Mouse (Mus musculus) hindbrain, embryonic 11.5 days (tissue): Measurements from ENCODE around the gene Obp2b. TPM values are rescaled to one million over a fixed set of nuclear protein-coding genes. Genes with fewer than 3 reads are reported as not detected.

Source experiments
- ATAC-seq: fragments of 200-750 bp; cut with Nextera tagmentation; 2 replicates; pipeline ENCODE4 v1.8.0; 2017; ENCODE audit warnings: mild to moderate bottlenecking, moderate TSS enrichment, moderate library complexity; ENCODE audit not compliant: low FRiP score
- DNase-seq: peaks from one replicate; pipeline ENCODE4 v3.0.0-alpha.2; 2015; ENCODE audit warnings: low spot score
- H3K27ac ChIP-seq: fragments of 300-500 bp; sonication (generic); 2 replicates; pipeline ENCODE4 v1.5.1; 2014; ENCODE audit warnings: mild to moderate bottlenecking, low read depth, low read length
- H3K27me3 ChIP-seq: fragments of 300-500 bp; sonication (generic); 2 replicates; pipeline ENCODE4 v1.6.1; 2014; ENCODE audit warnings: mild to moderate bottlenecking, low read length, moderate library complexity, mixed read lengths; ENCODE audit not compliant: control insufficient read depth, insufficient read depth
- H3K36me3 ChIP-seq: fragments of 300-500 bp; sonication (generic); 2 replicates; pipeline ENCODE4 v1.6.1; 2014; ENCODE audit warnings: mild to moderate bottlenecking, low read length, moderate library complexity, mixed read lengths; ENCODE audit not compliant: control insufficient read depth, insufficient read depth
- H3K4me1 ChIP-seq: fragments of 300-500 bp; sonication (generic); replicated peaks from 2 replicates; pipeline ENCODE4 v1.6.1; 2014; ENCODE audit warnings: low read length, mixed read lengths; ENCODE audit not compliant: control insufficient read depth, insufficient read depth
- H3K4me2 ChIP-seq: fragments of 300-500 bp; sonication (generic); replicated peaks from 2 replicates; pipeline ENCODE4 v1.6.1; 2014; ENCODE audit warnings: mild to moderate bottlenecking, low read depth, low read length
- H3K4me3 ChIP-seq: fragments of 300-500 bp; sonication (generic); 2 replicates; pipeline ENCODE4 v1.5.1; 2014; ENCODE audit warnings: low read depth, low read length
- H3K9ac ChIP-seq: fragments of 300-500 bp; sonication (generic); 2 replicates; pipeline ENCODE4 v1.6.1; 2014; ENCODE audit warnings: low read depth, low read length
- H3K9me3 ChIP-seq: fragments of 300-500 bp; sonication (generic); 2 replicates; pipeline ENCODE4 v1.6.1; 2016; ENCODE audit warnings: low read length; ENCODE audit not compliant: control insufficient read depth
- WGBS: fragments of 180-500 bp; shearing (Covaris S2); extraction: QIAGEN DNeasy Blood & Tissue Kit; methylation state at CpG from one replicate; pipeline ENCODE4 v1.1.7; 2014; 5-methylcytosine and 5-hydroxymethylcytosine counted together
- polyA plus RNA-seq: library from polyadenylated mRNA; unstranded; fragments of >200 nt; fragmentation: Nextera tagmentation; extraction: Ambion mirVana; gene quantifications from 2 replicates; pipeline ENCODE4 v1.2.1, GENCODE M21; 2014

Obp2b gene
- polyA plus RNA-seq, 1 experiment from 2014 or later = not detected

DNA sequence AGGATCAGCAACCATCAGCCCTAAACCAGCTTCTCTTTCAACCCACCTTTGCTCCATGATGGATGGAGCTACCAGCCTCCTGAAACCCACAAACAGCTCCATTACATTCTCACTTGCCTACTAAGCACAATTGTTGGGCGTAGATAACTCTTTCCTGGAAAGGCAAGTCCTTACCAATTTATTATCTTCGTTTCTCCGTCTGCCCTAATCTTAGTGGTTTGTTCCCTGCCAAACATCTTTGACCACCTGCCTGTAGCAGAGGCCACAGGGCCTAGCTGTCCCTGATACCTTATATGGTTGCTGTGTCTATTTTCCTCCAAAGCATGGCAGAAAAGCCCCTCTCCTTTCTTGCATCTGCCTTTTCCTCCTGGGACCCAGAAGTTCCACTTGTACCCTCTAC is 52.3 kb downstream of the Obp2b start:
- H3K27me3 ChIP-seq = no peaks in the 10 kb centered on the region
- ATAC-seq (no peak), DNase-seq (no peak)
- H3K4me3 ChIP-seq = no peak overlapping the region
- H3K36me3 ChIP-seq = no peaks in the 10 kb centered on the region
- no peak overlapping the region for H3K4me2 ChIP-seq
- H3K9ac ChIP-seq = no peak overlapping the region
- H3K4me1 ChIP-seq = no peaks in the 10 kb centered on the region
- whole genome bisulfite sequencing = 89% methylated on average over 3 of the region's 3 CpGs
- no peaks in the 10 kb centered on the region for H3K9me3 ChIP-seq
- no peak overlapping the region for H3K27ac ChIP-seq

Other genes with a start within 250 kb of the Obp2b start
- gene Lcn12, start 243.1 kb upstream of the Obp2b start, polyA plus RNA-seq = not detected in 2 replicates
- 64.2 and 75.3 TPM in 2 replicates for gene Fbxw5, start 236.3 kb upstream of the Obp2b start, polyA plus RNA-seq
- gene C8g, start 235.3 kb upstream of the Obp2b start, polyA plus RNA-seq = 4.0 and 6.1 TPM in 2 replicates
- 25.3 and 32.3 TPM in 2 replicates for gene Traf2, start 190.1 kb upstream of the Obp2b start, polyA plus RNA-seq
- gene Edf1, start 179.2 kb upstream of the Obp2b start, polyA plus RNA-seq = 380 and 436 TPM in 2 replicates
- 3.0 and 4.2 TPM in 2 replicates for gene Mamdc4, start 162.2 kb upstream of the Obp2b start, polyA plus RNA-seq
- gene Phpt1, start 161.8 kb upstream of the Obp2b start, polyA plus RNA-seq = 161 and 167 TPM in 2 replicates
- 0.38 and 0.59 TPM in 2 replicates for gene Ajm1, start 155.3 kb upstream of the Obp2b start, polyA plus RNA-seq
- gene Rabl6, start 128.5 kb upstream of the Obp2b start, polyA plus RNA-seq = 53.3 and 55.3 TPM in 2 replicates
- 0.14 and 0.22 TPM in 2 replicates for gene Ccdc183, start 119.3 kb upstream of the Obp2b start, polyA plus RNA-seq
- 17.6 and 18.0 TPM in 2 replicates for gene Tmem141, start 115.0 kb upstream of the Obp2b start, polyA plus RNA-seq
- 0.57 and 0.82 TPM in 2 replicates for gene Fcna, start 109.0 kb upstream of the Obp2b start, polyA plus RNA-seq
- gene Lcn8, start 83.9 kb upstream of the Obp2b start, polyA plus RNA-seq = not detected in 2 replicates
- gene Lcn5, start 79.1 kb upstream of the Obp2b start, polyA plus RNA-seq = not detected in 2 replicates
- gene Lcn6, start 60.2 kb upstream of the Obp2b start, polyA plus RNA-seq = not detected in 2 replicates
- 0.20 TPM in 1 of 2 replicates, not detected in the other for gene Lcn10, start 54.3 kb upstream of the Obp2b start, polyA plus RNA-seq
- gene Obp2a, start 37.0 kb upstream of the Obp2b start, polyA plus RNA-seq = not detected in 2 replicates
- 65.1 and 71.6 TPM in 2 replicates for gene Bmyc, start 30.3 kb upstream of the Obp2b start, polyA plus RNA-seq
- gene Lcn3, start 28.6 kb downstream of the Obp2b start, polyA plus RNA-seq = not detected in 2 replicates
- gene Lcn11, start 40.0 kb downstream of the Obp2b start, polyA plus RNA-seq = not detected in 2 replicates
- gene Gm13539, start 45.2 kb downstream of the Obp2b start, polyA plus RNA-seq = not detected in 2 replicates
- not detected in 2 replicates for gene Glt6d1, start 78.8 kb downstream of the Obp2b start, polyA plus RNA-seq
- not detected in 2 replicates for gene Lcn9, start 86.1 kb downstream of the Obp2b start, polyA plus RNA-seq
- gene Sohlh1, start 110.2 kb downstream of the Obp2b start, polyA plus RNA-seq = not detected in 2 replicates
- gene Kcnt1, start 126.7 kb downstream of the Obp2b start, polyA plus RNA-seq = 0.64 and 0.86 TPM in 2 replicates
- 34.9 and 50.4 TPM in 2 replicates for gene Camsap1, start 246.3 kb downstream of the Obp2b start, polyA plus RNA-seq